In the genomic region with DNA sequence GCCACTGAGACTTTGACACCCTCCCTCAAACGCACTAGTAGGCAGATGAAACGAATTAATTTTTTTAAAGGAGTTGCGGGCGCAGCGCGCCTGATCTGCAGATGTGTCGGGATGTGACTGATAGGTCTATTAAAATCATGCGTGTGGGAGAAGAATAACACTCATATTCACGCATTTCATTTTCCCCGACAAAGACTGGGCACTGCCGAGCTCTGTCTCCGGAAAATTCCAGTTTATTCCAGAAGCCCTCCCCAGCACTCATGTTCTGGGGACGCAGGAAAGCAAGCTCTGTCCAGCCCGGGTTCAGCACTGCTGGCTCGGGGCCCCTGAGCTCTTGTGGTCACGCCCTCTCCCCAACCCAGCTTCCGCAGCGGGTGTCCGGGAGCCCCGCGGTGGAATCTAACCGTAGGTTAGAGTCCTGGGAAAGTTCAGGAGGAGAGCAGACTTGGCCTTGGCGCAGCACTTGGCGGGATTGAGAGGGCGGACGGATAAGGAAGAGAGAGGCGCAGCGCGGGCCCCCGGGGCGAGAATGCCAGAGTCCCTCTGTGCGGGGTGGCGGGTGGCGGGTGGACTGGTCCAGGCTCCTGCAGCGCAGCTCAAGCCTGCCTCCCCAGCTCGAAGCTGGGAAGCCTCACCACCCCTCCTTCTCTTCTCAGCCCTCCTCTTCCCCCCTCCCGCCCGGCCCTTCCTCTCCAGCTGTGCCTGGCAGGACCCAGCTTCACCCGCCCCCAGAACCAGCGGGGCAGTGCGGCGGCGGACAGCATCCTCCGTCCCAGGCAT, we compare ENCODE assay signal across 8 mouse cellular contexts. TPM values are rescaled to one million over a fixed set of nuclear protein-coding genes. Genes with fewer than 3 reads are reported as not detected.
DNase-seq lines count a peak whose midpoint lies in the region; ATAC-seq lines count a peak whose summit lies in the region.
"Had no signal": no experiment of that assay in that cellular context is flagged by ENCODE, and none has a peak within 500 bp of the region (broad histone marks: within the 10 kb centered on the region; RNA-seq: fewer than 3 reads in every experiment).

No protein-coding gene starts in this region.

- H3K9ac ChIP-seq in forebrain, embryonic 11.5 days (ENCODE audit: low read length) = peak overlapping the region; percentile 88
- no peak overlapping the region for H3K9ac ChIP-seq in kidney, embryonic 15.5 days
- H3K9ac ChIP-seq in neural tube, embryonic 12.5 days = peak overlapping the region; percentile 47

- no peaks in the 10 kb centered on the region for H3K36me3 ChIP-seq in forebrain, embryonic 11.5 days (ENCODE audit: control insufficient read depth, insufficient read depth, low read length)
- H3K36me3 ChIP-seq in kidney, embryonic 15.5 days = no peaks in the 10 kb centered on the region
- H3K36me3 ChIP-seq in neural tube, embryonic 12.5 days = no peaks in the 10 kb centered on the region

- H3K27me3 ChIP-seq in forebrain, embryonic 11.5 days (ENCODE audit: control insufficient read depth, insufficient read depth, low read length) = peaks cover 6% of the 10 kb centered on the region
- peaks cover 95% of the 10 kb centered on the region for H3K27me3 ChIP-seq in kidney, embryonic 15.5 days
- peaks cover 74% of the 10 kb centered on the region for H3K27me3 ChIP-seq in neural tube, embryonic 12.5 days (replicated peaks)

- ATAC-seq in forebrain, embryonic 11.5 days (replicated peaks; ENCODE audit: low FRiP score) = peak; percentile 67
- peak; percentile 50 for ATAC-seq in kidney, embryonic 15.5 days (replicated peaks; ENCODE audit: low FRiP score)
- ATAC-seq in neural tube, embryonic 12.5 days (ENCODE audit: low FRiP score, low read depth) = peak; percentile 37

- no peaks in the 10 kb centered on the region for H3K9me3 ChIP-seq in forebrain, embryonic 11.5 days (ENCODE audit: control insufficient read depth, low read length)
- H3K9me3 ChIP-seq in kidney, embryonic 15.5 days (replicated peaks) = no peaks in the 10 kb centered on the region
- H3K9me3 ChIP-seq in neural tube, embryonic 12.5 days = no peaks in the 10 kb centered on the region

- under 1% methylated on average over 32 of the region's 44 CpGs for WGBS in forebrain, embryonic 11.5 days
- WGBS in kidney, embryonic 15.5 days = under 1% methylated on average over 42 of the region's 44 CpGs
- WGBS in neural tube, embryonic 12.5 days = under 1% methylated on average over 43 of the region's 44 CpGs

- peak overlapping the region; percentile 94 for H3K4me3 ChIP-seq in forebrain, embryonic 11.5 days (ENCODE audit: low read depth, low read length)
- H3K4me3 ChIP-seq in kidney, embryonic 15.5 days (replicated peaks) = peak overlapping the region; percentile 14; the same call in 1 of the 2 replicates
- H3K4me3 ChIP-seq in neural tube, embryonic 12.5 days = peak overlapping the region; percentile 31
- H3K4me3 ChIP-seq: myocyte had no signal

- DNase-seq in retina, embryonic 14.5 days (ENCODE audit: low spot score) = peak; percentile 57
- DNase-seq in retina, postnatal 1 day = no peak
- DNase-seq in forebrain, embryonic 11.5 days (ENCODE audit: low spot score) = peak; percentile 85
- no peak for DNase-seq in thymus, postnatal 36 days
- DNase-seq in Muller cell, postnatal 12 days (ENCODE audit: inconsistent ontology term) = no peak

- H3K4me1 ChIP-seq in forebrain, embryonic 11.5 days (replicated peaks; ENCODE audit: control insufficient read depth, insufficient read depth, low read length) = peaks cover 30% of the 10 kb centered on the region
- H3K4me1 ChIP-seq in kidney, embryonic 15.5 days = peaks cover 29% of the 10 kb centered on the region
- peaks cover 44% of the 10 kb centered on the region for H3K4me1 ChIP-seq in neural tube, embryonic 12.5 days

- H3K27ac ChIP-seq in forebrain, embryonic 11.5 days (ENCODE audit: low read depth, low read length) = peak overlapping the region; percentile 97
- no peak overlapping the region for H3K27ac ChIP-seq in kidney, embryonic 15.5 days
- H3K27ac ChIP-seq in neural tube, embryonic 12.5 days = no peak overlapping the region

- peak overlapping the region; percentile 91 for H3K4me2 ChIP-seq in forebrain, embryonic 11.5 days (ENCODE audit: low read depth, low read length, severe bottlenecking)
- peak overlapping the region; percentile 41 for H3K4me2 ChIP-seq in kidney, embryonic 15.5 days
- peak overlapping the region; percentile 65 for H3K4me2 ChIP-seq in neural tube, embryonic 12.5 days (replicated peaks)

RNA-seq across cellular contexts. Expression of gene Sox1, which starts 5.7 kb away (rescaled TPM):
- 11.3 and 12.4 TPM in 2 replicates for polyA plus RNA-seq in forebrain, embryonic 11.5 days (2014; fragmentation: Nextera tagmentation; extraction: Ambion mirVana)
- not detected in 2 replicates for polyA plus RNA-seq in kidney, embryonic 15.5 days (2015; fragmentation: Nextera tagmentation; extraction: Ambion mirVana)
- 1.9 and 2.0 TPM in 2 replicates for polyA plus RNA-seq in neural tube, embryonic 12.5 days (2016; fragmentation: Nextera tagmentation; extraction: Ambion mirVana)
- polyA plus RNA-seq: myocyte had no signal

Comparison
In these comparisons a context has a peak if more than half of its experiments do, and no peak if none do; other contexts are left out.
1. DNase-seq: peak in retina, embryonic 14.5 days (single experiment) and forebrain, embryonic 11.5 days (single experiment); none in retina, postnatal 1 day (single experiment), thymus, postnatal 36 days (0 of 2) and Muller cell, postnatal 12 days (single experiment).
2. H3K4me2 ChIP-seq: peak in every context shown above with its lines; median percentile 91 in forebrain, embryonic 11.5 days; 65 in neural tube, embryonic 12.5 days; 41 in kidney, embryonic 15.5 days.
3. H3K4me3 ChIP-seq: peak in every context shown above with its lines; median percentile 94 in forebrain, embryonic 11.5 days; 31 in neural tube, embryonic 12.5 days; 14 in kidney, embryonic 15.5 days.
4. Peak in every context shown above with its lines, with median percentiles within 50 percentile points of each other: ATAC-seq.